Mouse (Mus musculus) midbrain, embryonic 15.5 days (tissue): ENCODE data around the gene Zfp385b. TPM values are rescaled to one million over a fixed set of nuclear protein-coding genes. Genes with fewer than 3 reads are reported as not detected.
A peak's percentile ranks its signal among the peaks of the same experiment; 100 is the strongest.

Experiments
- ATAC-seq: fragments of 200-750 bp; cut with Nextera tagmentation; replicated peaks from 2 replicates; pipeline ENCODE4 v1.8.0; 2017; ENCODE audit warnings: moderate TSS enrichment
- H3K27ac ChIP-seq: fragments of 300-500 bp; sonication (generic); 2 replicates; pipeline ENCODE4 v1.5.1; 2015; ENCODE audit warnings: mild to moderate bottlenecking, inconsistent platforms
- H3K27me3 ChIP-seq: fragments of 300-500 bp; sonication (generic); replicated peaks from 2 replicates; pipeline ENCODE4 v1.6.1; 2015; ENCODE audit warnings: inconsistent platforms
- H3K36me3 ChIP-seq: fragments of 300-500 bp; sonication (generic); replicated peaks from 2 replicates; pipeline ENCODE4 v1.6.1; 2015; ENCODE audit warnings: inconsistent platforms
- H3K4me1 ChIP-seq: fragments of 300-500 bp; sonication (generic); 2 replicates; pipeline ENCODE4 v1.6.1; 2015; ENCODE audit warnings: inconsistent platforms
- H3K4me2 ChIP-seq: fragments of 300-500 bp; sonication (generic); 2 replicates; pipeline ENCODE4 v1.6.1; 2015; ENCODE audit warnings: inconsistent platforms, mild to moderate bottlenecking, moderate library complexity
- H3K4me3 ChIP-seq: fragments of 300-500 bp; sonication (generic); 2 replicates; pipeline ENCODE4 v1.5.1; 2015; ENCODE audit warnings: mild to moderate bottlenecking, inconsistent platforms
- H3K9ac ChIP-seq: fragments of 300-500 bp; sonication (generic); 2 replicates; pipeline ENCODE4 v1.6.1; 2015; ENCODE audit warnings: mild to moderate bottlenecking, inconsistent platforms
- H3K9me3 ChIP-seq: fragments of 300-500 bp; sonication (generic); 2 replicates; pipeline ENCODE4 v1.6.1; 2016; ENCODE audit warnings: inconsistent platforms
- WGBS: fragments of 180-500 bp; shearing (Covaris S2); methylation state at CpG from one replicate; pipeline ENCODE4 v1.1.7; 2015; ENCODE audit warnings: mixed read lengths; 5-methylcytosine and 5-hydroxymethylcytosine counted together
- polyA plus RNA-seq: library from polyadenylated mRNA; unstranded; fragments of >200 nt; fragmentation: Nextera tagmentation; extraction: Ambion mirVana; gene quantifications from 2 replicates; pipeline ENCODE4 v1.2.1, GENCODE M21; 2015

Zfp385b gene
- polyA plus RNA-seq, 1 experiment from 2014 or later = 13.2 TPM

GRCm38 (mm10) chr2:77777047-77777686 is 42.3 kb downstream of the Zfp385b start:
- no peak overlapping the region for H3K27ac ChIP-seq
- 14% methylated on average over 10 of the region's 10 CpGs for WGBS
- no peak overlapping the region for H3K9ac ChIP-seq
- H3K27me3 ChIP-seq = no peaks in the 10 kb centered on the region
- ATAC-seq = peak; percentile 38; the same call in 1 of the 2 replicates
- peaks cover 10% of the 10 kb centered on the region for H3K4me1 ChIP-seq
- no peak overlapping the region for H3K4me3 ChIP-seq
- peak overlapping the region; percentile 21 for H3K4me2 ChIP-seq
- no peaks in the 10 kb centered on the region for H3K9me3 ChIP-seq
- H3K36me3 ChIP-seq = no peaks in the 10 kb centered on the region

- H3K27ac ChIP-seq = no peak overlapping the region
- 0 out of 2 replicates have a peak overlapping the region, but pooled peaks have one; percentile 1 for H3K4me3 ChIP-seq
- no peaks in the 10 kb centered on the region for H3K36me3 ChIP-seq
- no peaks in the 10 kb centered on the region for H3K9me3 ChIP-seq
- peak; percentile 83 for ATAC-seq
- no peaks in the 10 kb centered on the region for H3K27me3 ChIP-seq
- H3K4me1 ChIP-seq = peaks cover 10% of the 10 kb centered on the region
- peak overlapping the region; percentile 28 for H3K4me2 ChIP-seq
- 32% methylated on average over 15 of the region's 15 CpGs for WGBS
- no peak overlapping the region for H3K9ac ChIP-seq
Observed at GRCm38 (mm10) chr2:77775247-77775880, 44.1 kb downstream of the Zfp385b start.

- H3K9ac ChIP-seq = no peak overlapping the region
Observed at GRCm38 (mm10) chr2:77770056-77770697, 49.3 kb downstream of the Zfp385b start.

GRCm38 (mm10) chr2:77768321-77768886 is 51.0 kb downstream of the Zfp385b start:
- Histone ChIP-seq H3K27me3 (no peaks in the 10 kb centered on the region), H3K9me3 (no peaks in the 10 kb centered on the region), H3K27ac (no peak overlapping the region), H3K4me1 (no peaks in the 10 kb centered on the region), H3K9ac (no peak overlapping the region), H3K4me3 (no peak overlapping the region), H3K36me3 (no peaks in the 10 kb centered on the region), H3K4me2 (no peak overlapping the region)
- 62% methylated on average over 17 of the region's 17 CpGs for whole genome bisulfite sequencing
- 0 out of 2 replicates have a peak, but pooled peaks have one; percentile 14 for ATAC-seq

More at GRCm38 (mm10) chr2:77770056-77770697, 49.3 kb downstream of the Zfp385b start:
- Histone ChIP-seq H3K4me1 (no peaks in the 10 kb centered on the region), H3K4me3 (no peak overlapping the region), H3K36me3 (no peaks in the 10 kb centered on the region), H3K27me3 (no peaks in the 10 kb centered on the region), H3K27ac (no peak overlapping the region), H3K9me3 (no peaks in the 10 kb centered on the region), H3K4me2 (no peak overlapping the region)
- 83% methylated on average over 8 of the region's 8 CpGs for WGBS
- no peak for ATAC-seq

GRCm38 (mm10) chr2:77761967-77762366 is 57.5 kb downstream of the Zfp385b start:
- H3K36me3 ChIP-seq = no peaks in the 10 kb centered on the region
- no peak overlapping the region for H3K4me2 ChIP-seq
- H3K4me3 ChIP-seq = no peak overlapping the region
- ATAC-seq = no peak
- no peak overlapping the region for H3K9ac ChIP-seq
- H3K27ac ChIP-seq = no peak overlapping the region
- 92% methylated on average over 8 of the region's 8 CpGs for WGBS
- no peaks in the 10 kb centered on the region for H3K9me3 ChIP-seq
- no peaks in the 10 kb centered on the region for H3K4me1 ChIP-seq
- H3K27me3 ChIP-seq = no peaks in the 10 kb centered on the region

- WGBS = 73% methylated on average over 15 of the region's 15 CpGs
- Histone ChIP-seq H3K4me3 (no peak overlapping the region), H3K4me2 (no peak overlapping the region), H3K9ac (no peak overlapping the region), H3K27ac (no peak overlapping the region), H3K4me1 (peaks cover 3% of the 10 kb centered on the region; the same call in 1 of the 2 replicates), H3K9me3 (no peaks in the 10 kb centered on the region), H3K27me3 (no peaks in the 10 kb centered on the region), H3K36me3 (no peaks in the 10 kb centered on the region)
- no peak for ATAC-seq
Observed at GRCm38 (mm10) chr2:77758403-77759071, 60.9 kb downstream of the Zfp385b start.

- Histone ChIP-seq H3K36me3 (no peaks in the 10 kb centered on the region), H3K4me2 (no peak overlapping the region), H3K27me3 (no peaks in the 10 kb centered on the region), H3K9me3 (no peaks in the 10 kb centered on the region), H3K4me1 (peaks cover 3% of the 10 kb centered on the region; the same call in 1 of the 2 replicates), H3K9ac (no peak overlapping the region), H3K4me3 (no peak overlapping the region), H3K27ac (no peak overlapping the region)
- WGBS = 57% methylated on average over 4 of the region's 4 CpGs
- ATAC-seq = no peak
Observed at GRCm38 (mm10) chr2:77752491-77752890, 66.9 kb downstream of the Zfp385b start.

- no peak for ATAC-seq
- no peak overlapping the region for H3K9ac ChIP-seq
Observed at GRCm38 (mm10) chr2:77749631-77750030, 69.8 kb downstream of the Zfp385b start.

GRCm38 (mm10) chr2:77746417-77746816 is 73.0 kb downstream of the Zfp385b start:
- no peak for ATAC-seq
- H3K9ac ChIP-seq = no peak overlapping the region
- no peaks in the 10 kb centered on the region for H3K27me3 ChIP-seq

More at GRCm38 (mm10) chr2:77749631-77750030, 69.8 kb downstream of the Zfp385b start:
- Histone ChIP-seq H3K27ac (no peak overlapping the region), H3K4me3 (no peak overlapping the region), H3K36me3 (no peaks in the 10 kb centered on the region), H3K27me3 (no peaks in the 10 kb centered on the region), H3K9me3 (no peaks in the 10 kb centered on the region), H3K4me1 (peaks cover 2% of the 10 kb centered on the region; the same call in 1 of the 2 replicates), H3K4me2 (no peak overlapping the region)
- 76% methylated on average over 3 of the region's 3 CpGs for WGBS

GRCm38 (mm10) chr2:77745246-77745645 is 74.2 kb downstream of the Zfp385b start:
- WGBS = 94% methylated on average over 7 of the region's 7 CpGs
- H3K27ac ChIP-seq = no peak overlapping the region
- no peaks in the 10 kb centered on the region for H3K27me3 ChIP-seq
- no peak for ATAC-seq
- H3K36me3 ChIP-seq = no peaks in the 10 kb centered on the region
- H3K4me2 ChIP-seq = no peak overlapping the region
- H3K4me3 ChIP-seq = no peak overlapping the region
- H3K9ac ChIP-seq = no peak overlapping the region
- H3K9me3 ChIP-seq = no peaks in the 10 kb centered on the region
- H3K4me1 ChIP-seq = no peaks in the 10 kb centered on the region

More at GRCm38 (mm10) chr2:77746417-77746816, 73.0 kb downstream of the Zfp385b start:
- H3K4me2 ChIP-seq = no peak overlapping the region
- H3K36me3 ChIP-seq = no peaks in the 10 kb centered on the region
- H3K4me3 ChIP-seq = no peak overlapping the region
- H3K27ac ChIP-seq = no peak overlapping the region
- 84% methylated on average over 5 of the region's 5 CpGs for WGBS
- no peaks in the 10 kb centered on the region for H3K9me3 ChIP-seq
- H3K4me1 ChIP-seq = no peaks in the 10 kb centered on the region

GRCm38 (mm10) chr2:77742359-77742758 is 77.1 kb downstream of the Zfp385b start:
- 52% methylated on average over 4 of the region's 4 CpGs for WGBS
- no peaks in the 10 kb centered on the region for H3K9me3 ChIP-seq
- ATAC-seq = no peak
- H3K4me1 ChIP-seq = no peaks in the 10 kb centered on the region
- no peaks in the 10 kb centered on the region for H3K36me3 ChIP-seq
- H3K4me3 ChIP-seq = no peak overlapping the region
- H3K9ac ChIP-seq = no peak overlapping the region
- no peak overlapping the region for H3K4me2 ChIP-seq
- no peak overlapping the region for H3K27ac ChIP-seq
- no peaks in the 10 kb centered on the region for H3K27me3 ChIP-seq

- H3K9me3 ChIP-seq = no peaks in the 10 kb centered on the region
- no peak overlapping the region for H3K27ac ChIP-seq
- H3K4me3 ChIP-seq = no peak overlapping the region
- no peak overlapping the region for H3K9ac ChIP-seq
- no peak for ATAC-seq
- no peak overlapping the region for H3K4me2 ChIP-seq
- H3K36me3 ChIP-seq = no peaks in the 10 kb centered on the region
- 73% methylated on average over 2 of the region's 2 CpGs for WGBS
- no peaks in the 10 kb centered on the region for H3K27me3 ChIP-seq
- H3K4me1 ChIP-seq = no peaks in the 10 kb centered on the region
Observed at GRCm38 (mm10) chr2:77730196-77730595, 89.2 kb downstream of the Zfp385b start.
